Mouse (Mus musculus): ENCODE data around the gene S100a13.

Gene S100a13

GRCm38 (mm10) chr3:90555954-90556353 is 41.7 kb downstream of the S100a13 start:
- DNase-seq (ENCODE audit: low spot score) = no peak

- no peak for DNase-seq (ENCODE audit: low spot score)
Measured at GRCm38 (mm10) chr3:90560008-90560628, 45.9 kb downstream of the S100a13 start, which contains the start of gene S100a3. TSS of gene S100a3 (plus strand) at chr3:90560578.

All from MN1 (cell line).